Mouse (Mus musculus) thymus, adult 2 months (tissue): ENCODE results near the gene Sbf1.

Source experiments
- CTCF ChIP-seq: fragments of 200-500 bp; IDR thresholded peaks from 2 replicates; pipeline ENCODE4 v1.5.1; 2012; ENCODE audit warnings: mild to moderate bottlenecking, control low read depth, low read length, moderate library complexity, borderline replicate concordance; ENCODE audit not compliant: control insufficient read depth, poor library complexity, insufficient read depth; ENCODE audit errors: extremely low read depth
- POLR2A ChIP-seq: fragments of 200-500 bp; IDR thresholded peaks from 2 replicates; pipeline ENCODE4 v1.6.1; 2012; ENCODE audit warnings: mild to moderate bottlenecking, low read length, control low read depth, moderate library complexity; ENCODE audit not compliant: control insufficient read depth, poor library complexity, insufficient read depth; ENCODE audit errors: extremely low read depth

DNA sequence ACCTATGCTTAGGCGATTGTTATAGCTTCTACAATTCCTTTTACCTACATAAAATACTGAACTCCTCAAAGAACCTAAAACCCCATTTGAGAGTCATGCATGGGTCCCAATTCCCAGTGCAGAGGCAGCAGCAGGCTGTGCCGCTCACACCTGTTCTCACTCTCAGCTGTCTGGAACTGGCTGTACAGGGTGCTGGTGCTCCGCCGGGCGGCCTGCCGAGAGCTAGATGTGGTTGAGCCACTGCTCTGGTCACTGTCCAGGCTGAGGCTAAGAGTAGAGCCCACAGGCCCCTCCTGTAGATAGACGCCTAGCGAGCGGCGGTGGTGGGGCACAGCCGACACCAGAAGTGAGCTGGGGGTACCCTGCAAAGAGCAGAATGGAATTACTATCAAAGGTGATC, 25.7 kb downstream of the Sbf1 start:
- TF ChIP-seq POLR2A: no peak
- TF ChIP-seq CTCF: no peak
